Mouse (Mus musculus) embryonic facial prominence, embryonic 14.5 days (tissue): ENCODE data around the gene Arl15. TPM values are rescaled to one million over a fixed set of nuclear protein-coding genes. Genes with fewer than 3 reads are reported as not detected.
A peak's percentile ranks its signal among the peaks of the same experiment; 100 is the strongest.

Source experiments
- ATAC-seq: fragments of 200-750 bp; cut with Nextera tagmentation; 2 replicates; pipeline ENCODE4 v1.8.0; 2017; ENCODE audit warnings: low read depth, moderate number of reproducible peaks, moderate TSS enrichment
- DNase-seq: peaks from one replicate; pipeline ENCODE4 v3.0.0-alpha.2; 2015; ENCODE audit warnings: low spot score
- H3K27ac ChIP-seq: fragments of 300-500 bp; sonication (generic); replicated peaks from 2 replicates; pipeline ENCODE4 v1.5.1; 2014; ENCODE audit warnings: low read depth, mild to moderate bottlenecking, low read length, moderate library complexity
- H3K27me3 ChIP-seq: fragments of 300-500 bp; sonication (generic); replicated peaks from 2 replicates; pipeline ENCODE4 v1.6.1; 2014; ENCODE audit warnings: low read length; ENCODE audit not compliant: control insufficient read depth, insufficient read depth
- H3K36me3 ChIP-seq: fragments of 300-500 bp; sonication (generic); 2 replicates; pipeline ENCODE4 v1.6.1; 2014; ENCODE audit warnings: low read length, mixed read lengths; ENCODE audit not compliant: control insufficient read depth, insufficient read depth
- H3K4me1 ChIP-seq: fragments of 300-500 bp; sonication (generic); 2 replicates; pipeline ENCODE4 v1.6.1; 2014; ENCODE audit warnings: antibody characterized with exemption, low read length; ENCODE audit not compliant: control insufficient read depth, insufficient read depth
- H3K4me2 ChIP-seq: fragments of 300-500 bp; sonication (generic); 2 replicates; pipeline ENCODE4 v1.6.1; 2014; ENCODE audit warnings: low read depth, mild to moderate bottlenecking, low read length, moderate library complexity, mixed read lengths
- H3K4me3 ChIP-seq: fragments of 300-500 bp; sonication (generic); 2 replicates; pipeline ENCODE4 v1.5.1; 2014; ENCODE audit warnings: low read depth, mild to moderate bottlenecking, low read length
- H3K9ac ChIP-seq: fragments of 300-500 bp; sonication (generic); 2 replicates; pipeline ENCODE4 v1.6.1; 2014; ENCODE audit warnings: low read depth, mild to moderate bottlenecking, low read length, moderate library complexity, mixed read lengths
- H3K9me3 ChIP-seq: fragments of 300-500 bp; sonication (generic); 2 replicates; pipeline ENCODE4 v1.6.1; 2016; ENCODE audit warnings: low read length; ENCODE audit not compliant: control insufficient read depth
- WGBS: fragments of 180-500 bp; shearing (Covaris S2); extraction: QIAGEN DNeasy Blood & Tissue Kit; methylation state at CpG from one replicate; pipeline ENCODE4 v1.1.7; 2014; 5-methylcytosine and 5-hydroxymethylcytosine counted together
- polyA plus RNA-seq: library from polyadenylated mRNA; unstranded; fragments of >200 nt; fragmentation: Nextera tagmentation; extraction: Ambion mirVana; gene quantifications from 2 replicates; pipeline ENCODE4 v1.2.1, GENCODE M21; 2014

The Arl15 gene
- polyA plus RNA-seq, 1 experiment from 2014 or later: 8.2 TPM

- no peak overlapping the region for H3K4me3 ChIP-seq
- H3K9me3 ChIP-seq: no peaks in the 10 kb centered on the region
- WGBS: 93% methylated on average over 12 of the region's 12 CpGs
- DNase-seq (no peak), ATAC-seq (no peak)
- peaks cover 10% of the 10 kb centered on the region for H3K4me1 ChIP-seq
- no peaks in the 10 kb centered on the region for H3K36me3 ChIP-seq
- no peak overlapping the region for H3K9ac ChIP-seq
- no peaks in the 10 kb centered on the region for H3K27me3 ChIP-seq
- no peak overlapping the region for H3K4me2 ChIP-seq
- no peak overlapping the region for H3K27ac ChIP-seq
These were observed 320.3 kb downstream of the Arl15 start for GRCm38 (mm10) chr13:114114586-114114985.

GRCm38 (mm10) chr13:114115106-114115505 is 320.8 kb downstream of the Arl15 start:
- 92% methylated on average over 4 of the region's 4 CpGs for WGBS
- Histone ChIP-seq H3K27me3 (no peaks in the 10 kb centered on the region), H3K27ac (no peak overlapping the region), H3K4me2 (no peak overlapping the region), H3K9me3 (no peaks in the 10 kb centered on the region), H3K36me3 (no peaks in the 10 kb centered on the region), H3K9ac (no peak overlapping the region), H3K4me3 (no peak overlapping the region), H3K4me1 (peaks cover 11% of the 10 kb centered on the region)
- DNase-seq: no peak
- no peak for ATAC-seq

GRCm38 (mm10) chr13:114118104-114118830 is 324.0 kb downstream of the Arl15 start:
- Histone ChIP-seq H3K9ac (no peak overlapping the region), H3K27me3 (no peaks in the 10 kb centered on the region), H3K9me3 (no peaks in the 10 kb centered on the region), H3K4me2 (no peak overlapping the region), H3K27ac (no peak overlapping the region), H3K36me3 (no peaks in the 10 kb centered on the region), H3K4me1 (peaks cover 11% of the 10 kb centered on the region), H3K4me3 (no peak overlapping the region)
- ATAC-seq: no peak
- peak; percentile 54 for DNase-seq
- 63% methylated on average over 19 of the region's 19 CpGs for WGBS

GRCm38 (mm10) chr13:114119816-114120215 is 325.5 kb downstream of the Arl15 start:
- 71% methylated on average over 4 of the region's 4 CpGs for WGBS
- Histone ChIP-seq H3K4me3 (no peak overlapping the region), H3K4me1 (peaks cover 11% of the 10 kb centered on the region), H3K27me3 (no peaks in the 10 kb centered on the region), H3K27ac (peak overlapping the region; percentile 17; the same call in 1 of the 2 replicates), H3K9ac (no peak overlapping the region), H3K9me3 (no peaks in the 10 kb centered on the region), H3K4me2 (no peak overlapping the region), H3K36me3 (no peaks in the 10 kb centered on the region)
- no peak for ATAC-seq
- peak; percentile 70 for DNase-seq

- Histone ChIP-seq H3K9me3 (no peaks in the 10 kb centered on the region), H3K4me3 (no peak overlapping the region), H3K4me2 (no peak overlapping the region), H3K36me3 (no peaks in the 10 kb centered on the region), H3K27ac (no peak overlapping the region), H3K9ac (no peak overlapping the region), H3K27me3 (no peaks in the 10 kb centered on the region), H3K4me1 (peaks cover 11% of the 10 kb centered on the region)
- DNase-seq (no peak), ATAC-seq (no peak)
- 94% methylated on average over 9 of the region's 9 CpGs for WGBS
These were observed 327.3 kb downstream of the Arl15 start for GRCm38 (mm10) chr13:114121591-114121990.

GRCm38 (mm10) chr13:114123391-114123790 is 329.1 kb downstream of the Arl15 start:
- Histone ChIP-seq H3K4me3 (no peak overlapping the region), H3K9ac (no peak overlapping the region), H3K4me2 (no peak overlapping the region), H3K27me3 (no peaks in the 10 kb centered on the region), H3K27ac (no peak overlapping the region), H3K9me3 (peaks cover 4% of the 10 kb centered on the region), H3K36me3 (no peaks in the 10 kb centered on the region), H3K4me1 (peaks cover 11% of the 10 kb centered on the region)
- ATAC-seq (no peak), DNase-seq (no peak)
- 88% methylated on average over 3 of the region's 3 CpGs for WGBS

GRCm38 (mm10) chr13:114124385-114124784 is 330.1 kb downstream of the Arl15 start:
- ATAC-seq (no peak), DNase-seq (no peak)
- Histone ChIP-seq H3K36me3 (no peaks in the 10 kb centered on the region), H3K27ac (no peak overlapping the region), H3K9me3 (peaks cover 8% of the 10 kb centered on the region), H3K9ac (no peak overlapping the region), H3K27me3 (no peaks in the 10 kb centered on the region), H3K4me1 (peaks cover 3% of the 10 kb centered on the region; the same call in 1 of the 2 replicates), H3K4me2 (no peak overlapping the region), H3K4me3 (no peak overlapping the region)
- 91% methylated on average over 10 of the region's 10 CpGs for WGBS

- WGBS: 59% methylated on average over 12 of the region's 12 CpGs
- Histone ChIP-seq H3K27ac (no peak overlapping the region), H3K4me1 (no peaks in the 10 kb centered on the region; the same call in 1 of the 2 replicates), H3K27me3 (no peaks in the 10 kb centered on the region), H3K4me3 (no peak overlapping the region), H3K9me3 (peaks cover 8% of the 10 kb centered on the region), H3K4me2 (no peak overlapping the region), H3K36me3 (no peaks in the 10 kb centered on the region), H3K9ac (no peak overlapping the region)
- DNase-seq: no peak
- ATAC-seq: no peak
These were observed 330.7 kb downstream of the Arl15 start for GRCm38 (mm10) chr13:114124991-114125390.

GRCm38 (mm10) chr13:114128366-114128765 is 334.1 kb downstream of the Arl15 start:
- no peak overlapping the region for H3K4me3 ChIP-seq

More at GRCm38 (mm10) chr13:114128366-114128765, 334.1 kb downstream of the Arl15 start:
- Histone ChIP-seq H3K4me1 (no peaks in the 10 kb centered on the region), H3K9me3 (peaks cover 8% of the 10 kb centered on the region), H3K36me3 (no peaks in the 10 kb centered on the region), H3K27ac (no peak overlapping the region), H3K4me2 (no peak overlapping the region), H3K9ac (no peak overlapping the region), H3K27me3 (no peaks in the 10 kb centered on the region)
- ATAC-seq (no peak), DNase-seq (no peak)
- WGBS: 78% methylated on average over 2 of the region's 2 CpGs
